Mouse (Mus musculus): ENCODE measurements at regions not wholly inside any gene's neighbourhood (a gene's known extent, or its start where the extent isn't known, plus 50 kb on each side); places are given as distances from the start of the nearest gene placed in this dataset.

GRCm38 (mm10) chr12:54407301-54407896, 203.7 kb upstream of the Egln3 start:
- H3K27ac ChIP-seq (replicated peaks; ENCODE audit: low read depth, low read length): no peak overlapping the region
- DNase-seq (ENCODE audit: low spot score) (no peak), ATAC-seq (ENCODE audit: low FRiP score, low read depth) (no peak)
- 69% methylated on average over 6 of the region's 6 CpGs for WGBS
- H3K9ac ChIP-seq (ENCODE audit: low read depth, low read length, severe bottlenecking): no peak overlapping the region
- no peak overlapping the region for H3K4me2 ChIP-seq (replicated peaks; ENCODE audit: low read depth, low read length, severe bottlenecking)
- no peaks in the 10 kb centered on the region for H3K27me3 ChIP-seq (ENCODE audit: control insufficient read depth, insufficient read depth, low read length)
- TF ChIP-seq POLR2A (IDR thresholded peaks at IDR 0.05; ENCODE audit: borderline replicate concordance, extremely low read depth, insufficient read depth, insufficient read length): no peak
- H3K9me3 ChIP-seq (ENCODE audit: control insufficient read depth, low read length): no peaks in the 10 kb centered on the region
- no peaks in the 10 kb centered on the region for H3K4me1 ChIP-seq (ENCODE audit: control insufficient read depth, insufficient read depth, low read length)
- H3K36me3 ChIP-seq (ENCODE audit: control insufficient read depth, insufficient read depth, low read length): no peaks in the 10 kb centered on the region
- no peak overlapping the region for H3K4me3 ChIP-seq (replicated peaks; ENCODE audit: low read length)

GRCm38 (mm10) chr12:54405066-54405465, 201.4 kb upstream of the Egln3 start:
- ATAC-seq (ENCODE audit: low FRiP score, low read depth): no peak

DNA sequence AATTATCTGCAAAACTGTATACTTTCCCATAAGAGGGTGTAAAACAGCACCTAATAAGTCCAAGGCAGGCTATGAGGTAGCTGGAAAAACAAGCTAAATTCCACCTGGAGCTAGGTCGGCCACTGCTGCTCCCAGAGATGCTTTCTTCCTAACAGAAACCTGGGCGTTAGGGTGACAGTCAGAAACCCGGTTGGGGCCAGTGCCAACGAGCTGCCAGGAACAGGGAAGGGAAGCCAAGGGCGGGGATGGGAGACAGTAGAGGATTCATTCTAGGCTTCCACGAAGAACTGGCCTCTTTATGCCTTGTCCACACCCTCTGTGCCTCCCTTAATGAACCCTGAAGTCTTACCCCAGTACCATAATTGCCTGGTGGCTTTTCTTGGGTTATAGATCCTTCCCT, 198.9 kb upstream of the Egln3 start:
- Histone ChIP-seq H3K4me3 (replicated peaks; ENCODE audit: low read length) (no peak overlapping the region), H3K9ac (ENCODE audit: low read depth, low read length, severe bottlenecking) (no peak overlapping the region), H3K4me2 (replicated peaks; ENCODE audit: low read depth, low read length, severe bottlenecking) (no peak overlapping the region), H3K27me3 (ENCODE audit: control insufficient read depth, insufficient read depth, low read length) (no peaks in the 10 kb centered on the region), H3K4me1 (ENCODE audit: control insufficient read depth, insufficient read depth, low read length) (0 out of 2 replicates have a peak, but pooled peaks cover 7% of the 10 kb centered on the region), H3K9me3 (ENCODE audit: control insufficient read depth, low read length) (no peaks in the 10 kb centered on the region), H3K36me3 (ENCODE audit: control insufficient read depth, insufficient read depth, low read length) (no peaks in the 10 kb centered on the region), H3K27ac (replicated peaks; ENCODE audit: low read depth, low read length) (no peak overlapping the region)
- ATAC-seq (ENCODE audit: low FRiP score, low read depth) (no peak), DNase-seq (ENCODE audit: low spot score) (no peak)
- no peak for TF ChIP-seq POLR2A (IDR thresholded peaks at IDR 0.05; ENCODE audit: borderline replicate concordance, extremely low read depth, insufficient read depth, insufficient read length)
- 82% methylated on average over 6 of the region's 6 CpGs for WGBS

More at GRCm38 (mm10) chr12:54405066-54405465, 201.4 kb upstream of the Egln3 start:
- Histone ChIP-seq H3K36me3 (ENCODE audit: control insufficient read depth, insufficient read depth, low read length) (no peaks in the 10 kb centered on the region), H3K4me2 (replicated peaks; ENCODE audit: low read depth, low read length, severe bottlenecking) (no peak overlapping the region), H3K4me1 (ENCODE audit: control insufficient read depth, insufficient read depth, low read length) (no peaks in the 10 kb centered on the region), H3K4me3 (replicated peaks; ENCODE audit: low read length) (no peak overlapping the region), H3K27me3 (ENCODE audit: control insufficient read depth, insufficient read depth, low read length) (no peaks in the 10 kb centered on the region), H3K9me3 (ENCODE audit: control insufficient read depth, low read length) (no peaks in the 10 kb centered on the region), H3K9ac (ENCODE audit: low read depth, low read length, severe bottlenecking) (no peak overlapping the region), H3K27ac (replicated peaks; ENCODE audit: low read depth, low read length) (no peak overlapping the region)
- TF ChIP-seq POLR2A (IDR thresholded peaks at IDR 0.05; ENCODE audit: borderline replicate concordance, extremely low read depth, insufficient read depth, insufficient read length): no peak
- DNase-seq (ENCODE audit: low spot score): peak; percentile 17
- whole genome bisulfite sequencing: 68% methylated on average over 14 of the region's 14 CpGs

DNA sequence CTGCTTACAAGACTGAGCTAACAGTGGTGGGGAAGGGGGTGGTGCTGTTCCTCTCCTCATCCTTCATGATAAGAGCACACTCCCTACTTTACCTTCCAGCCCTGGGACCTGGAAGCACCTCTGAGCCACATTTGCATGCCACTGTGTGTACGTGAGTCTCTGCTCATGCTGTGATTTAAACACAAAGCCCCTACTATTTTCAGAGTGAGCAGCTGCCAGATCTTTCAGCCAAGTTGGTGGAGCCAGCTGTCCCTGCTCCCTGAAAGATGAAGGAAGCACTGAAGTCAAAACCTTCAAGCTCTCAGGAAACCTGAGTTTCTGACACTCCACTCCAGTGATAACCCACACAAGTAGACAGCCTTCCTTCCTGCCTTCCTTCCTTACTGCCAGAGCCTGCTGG, 198.0 kb upstream of the Egln3 start:
- peak; percentile 27 for DNase-seq (ENCODE audit: low spot score)
- Histone ChIP-seq H3K27me3 (ENCODE audit: control insufficient read depth, insufficient read depth, low read length) (no peaks in the 10 kb centered on the region), H3K4me1 (ENCODE audit: control insufficient read depth, insufficient read depth, low read length) (0 out of 2 replicates have a peak, but pooled peaks cover 7% of the 10 kb centered on the region), H3K4me3 (replicated peaks; ENCODE audit: low read length) (no peak overlapping the region), H3K9ac (ENCODE audit: low read depth, low read length, severe bottlenecking) (no peak overlapping the region), H3K27ac (replicated peaks; ENCODE audit: low read depth, low read length) (no peak overlapping the region), H3K9me3 (ENCODE audit: control insufficient read depth, low read length) (no peaks in the 10 kb centered on the region), H3K36me3 (ENCODE audit: control insufficient read depth, insufficient read depth, low read length) (no peaks in the 10 kb centered on the region), H3K4me2 (replicated peaks; ENCODE audit: low read depth, low read length, severe bottlenecking) (no peak overlapping the region)
- TF ChIP-seq POLR2A (IDR thresholded peaks at IDR 0.05; ENCODE audit: borderline replicate concordance, extremely low read depth, insufficient read depth, insufficient read length): no peak
- 62% methylated on average over 1 of the region's 1 CpGs for WGBS
- ATAC-seq (ENCODE audit: low FRiP score, low read depth): no peak

DNA sequence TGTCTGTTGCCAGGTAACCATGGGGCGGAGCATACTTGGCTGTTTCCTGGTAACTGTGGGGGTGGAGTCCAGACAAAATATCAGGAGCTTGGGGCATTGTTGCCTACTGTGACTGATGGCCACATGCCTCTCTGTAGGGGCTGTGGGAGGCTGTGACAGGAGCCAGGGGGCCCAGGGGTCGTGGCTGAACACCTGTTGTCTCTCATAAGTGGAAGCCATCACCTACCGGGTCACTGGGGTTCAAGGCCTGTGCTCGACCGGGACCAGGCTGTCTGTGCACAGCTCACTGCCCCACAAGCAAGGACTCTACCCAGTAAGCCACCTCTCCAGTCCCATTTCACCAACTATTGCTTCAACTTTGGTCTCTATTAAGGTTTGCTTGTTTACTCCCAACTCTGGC, 196.4 kb upstream of the Egln3 start:
- H3K9ac ChIP-seq (ENCODE audit: low read depth, low read length, severe bottlenecking): no peak overlapping the region
- H3K4me1 ChIP-seq (ENCODE audit: control insufficient read depth, insufficient read depth, low read length): 0 out of 2 replicates have a peak, but pooled peaks cover 7% of the 10 kb centered on the region
- H3K27me3 ChIP-seq (ENCODE audit: control insufficient read depth, insufficient read depth, low read length): no peaks in the 10 kb centered on the region
- H3K27ac ChIP-seq (replicated peaks; ENCODE audit: low read depth, low read length): no peak overlapping the region
- H3K9me3 ChIP-seq (ENCODE audit: control insufficient read depth, low read length): no peaks in the 10 kb centered on the region
- no peak for TF ChIP-seq POLR2A (IDR thresholded peaks at IDR 0.05; ENCODE audit: borderline replicate concordance, extremely low read depth, insufficient read depth, insufficient read length)
- no peak for ATAC-seq (ENCODE audit: low FRiP score, low read depth)
- DNase-seq (ENCODE audit: low spot score): no peak
- no peaks in the 10 kb centered on the region for H3K36me3 ChIP-seq (ENCODE audit: control insufficient read depth, insufficient read depth, low read length)
- H3K4me3 ChIP-seq (replicated peaks; ENCODE audit: low read length): no peak overlapping the region
- WGBS: 81% methylated on average over 5 of the region's 5 CpGs
- H3K4me2 ChIP-seq (replicated peaks; ENCODE audit: low read depth, low read length, severe bottlenecking): no peak overlapping the region

Measured in limb, embryonic 14.5 days (tissue).